In genomic region chr3:51700123-51700522, GRCm38 (mm10) we compare ENCODE assay signal across 8 mouse cellular contexts. TPM values are rescaled to one million over a fixed set of nuclear protein-coding genes. Genes with fewer than 3 reads are reported as not detected.
A peak's percentile ranks its signal among the peaks of the same experiment; 100 is the strongest.
DNase-seq lines count a peak whose midpoint lies in the region; ATAC-seq and TF ChIP-seq lines count a peak whose summit lies in the region.

No protein-coding gene starts in this region.

- no peaks in the 10 kb centered on the region for H3K27me3 ChIP-seq in kidney, postnatal 0 days (ENCODE audit: insufficient read depth, low read length)
- H3K27me3 ChIP-seq in forebrain, embryonic 13.5 days = no peaks in the 10 kb centered on the region
- H3K27me3 ChIP-seq in intestine, embryonic 16.5 days (replicated peaks; ENCODE audit: control insufficient read depth, insufficient read depth, low read length) = no peaks in the 10 kb centered on the region
- no peaks in the 10 kb centered on the region for H3K27me3 ChIP-seq in neural tube, embryonic 13.5 days
- no peaks in the 10 kb centered on the region for H3K27me3 ChIP-seq in cerebellum, adult 2 months (ENCODE audit: control insufficient read depth, insufficient read depth, low read length)

- DNase-seq in kidney, postnatal 0 days (ENCODE audit: low spot score) = no peak
- DNase-seq in kidney, adult 11 months = no peak
- DNase-seq in embryo, embryonic 10.5 days (ENCODE audit: low spot score) = no peak
- DNase-seq in urinary bladder, adult 18-20 months (ENCODE audit: low spot score in 2 of 2) = no peak
- DNase-seq in cerebellum, adult 2 months = no peak

- TF ChIP-seq CTCF in kidney, postnatal 0 days (IDR thresholded peaks at IDR 0.05; ENCODE audit: low read depth) = no peak
- no peak for TF ChIP-seq CTCF in cerebellum, adult 2 months (IDR thresholded peaks at IDR 0.05; ENCODE audit: borderline replicate concordance, insufficient read depth, low read depth, low read length)

- H3K4me2 ChIP-seq in kidney, postnatal 0 days (ENCODE audit: low read length) = peak overlapping the region; percentile 74
- no peak overlapping the region for H3K4me2 ChIP-seq in forebrain, embryonic 13.5 days
- no peak overlapping the region for H3K4me2 ChIP-seq in intestine, embryonic 16.5 days (ENCODE audit: low read depth, low read length)
- peak overlapping the region; percentile 61 for H3K4me2 ChIP-seq in neural tube, embryonic 13.5 days

- H3K9me3 ChIP-seq in kidney, postnatal 0 days (replicated peaks; ENCODE audit: low read length) = no peaks in the 10 kb centered on the region
- H3K9me3 ChIP-seq in forebrain, embryonic 13.5 days (replicated peaks) = no peaks in the 10 kb centered on the region
- no peaks in the 10 kb centered on the region for H3K9me3 ChIP-seq in intestine, embryonic 16.5 days (ENCODE audit: control insufficient read depth, low read length)
- no peaks in the 10 kb centered on the region for H3K9me3 ChIP-seq in neural tube, embryonic 13.5 days

- peak overlapping the region; percentile 74; the same call in 1 of the 2 replicates for H3K27ac ChIP-seq in kidney, postnatal 0 days
- peak overlapping the region; percentile 96; the same call in 1 of the 2 replicates for H3K27ac ChIP-seq in forebrain, embryonic 13.5 days
- H3K27ac ChIP-seq in intestine, embryonic 16.5 days (ENCODE audit: low read length) = peak overlapping the region; percentile 8; the same call in 1 of the 2 replicates
- H3K27ac ChIP-seq in neural tube, embryonic 13.5 days (replicated peaks) = peak overlapping the region; percentile 97
- H3K27ac ChIP-seq in cerebellum, adult 2 months (ENCODE audit: insufficient read depth, low read length) = no peak overlapping the region

- WGBS in kidney, postnatal 0 days = 32% methylated on average over 4 of the region's 4 CpGs
- 88% methylated on average over 4 of the region's 4 CpGs for WGBS in forebrain, embryonic 13.5 days
- WGBS in intestine, embryonic 16.5 days = 40% methylated on average over 4 of the region's 4 CpGs
- 22% methylated on average over 4 of the region's 4 CpGs for WGBS in neural tube, embryonic 13.5 days
- WGBS in cerebellum, adult 2 months = 90% methylated on average over 4 of the region's 4 CpGs

- H3K4me1 ChIP-seq in kidney, postnatal 0 days (replicated peaks; ENCODE audit: insufficient read depth, low read length) = peaks cover 24% of the 10 kb centered on the region; the same call in 1 of the 2 replicates
- H3K4me1 ChIP-seq in forebrain, embryonic 13.5 days = peaks cover 35% of the 10 kb centered on the region
- H3K4me1 ChIP-seq in intestine, embryonic 16.5 days (ENCODE audit: control insufficient read depth, insufficient read depth, low read length) = peaks cover 22% of the 10 kb centered on the region
- H3K4me1 ChIP-seq in neural tube, embryonic 13.5 days (replicated peaks) = peaks cover 43% of the 10 kb centered on the region
- peaks cover 20% of the 10 kb centered on the region for H3K4me1 ChIP-seq in cerebellum, adult 2 months (ENCODE audit: control insufficient read depth, insufficient read depth, low read length)

- no peak for TF ChIP-seq POLR2A in cerebellum, adult 2 months (IDR thresholded peaks at IDR 0.05; ENCODE audit: borderline replicate concordance, insufficient read depth, low read length)

- no peak for ATAC-seq in kidney, postnatal 0 days (replicated peaks; ENCODE audit: low FRiP score, low read depth)
- no peak for ATAC-seq in forebrain, embryonic 13.5 days
- ATAC-seq in intestine, embryonic 16.5 days = peak; percentile 41; the same call in 1 of the 2 replicates
- ATAC-seq in neural tube, embryonic 13.5 days (ENCODE audit: low read depth) = no peak

- no peak overlapping the region for H3K4me3 ChIP-seq in kidney, postnatal 0 days (replicated peaks; ENCODE audit: low read depth, low read length)
- H3K4me3 ChIP-seq in forebrain, embryonic 13.5 days = no peak overlapping the region
- no peak overlapping the region for H3K4me3 ChIP-seq in intestine, embryonic 16.5 days (ENCODE audit: low read length)
- H3K4me3 ChIP-seq in neural tube, embryonic 13.5 days = no peak overlapping the region
- H3K4me3 ChIP-seq in cerebellum, adult 2 months (replicated peaks; ENCODE audit: insufficient read depth, low read depth, low read length) = no peak overlapping the region

- no peak overlapping the region for H3K9ac ChIP-seq in kidney, postnatal 0 days (ENCODE audit: low read depth, low read length)
- H3K9ac ChIP-seq in forebrain, embryonic 13.5 days = no peak overlapping the region
- no peak overlapping the region for H3K9ac ChIP-seq in intestine, embryonic 16.5 days (ENCODE audit: low read depth, low read length)
- peak overlapping the region; percentile 69; the same call in 1 of the 2 replicates for H3K9ac ChIP-seq in neural tube, embryonic 13.5 days

- 0 out of 2 replicates have a peak, but pooled peaks cover 5% of the 10 kb centered on the region for H3K36me3 ChIP-seq in kidney, postnatal 0 days (ENCODE audit: insufficient read depth, low read length)
- H3K36me3 ChIP-seq in forebrain, embryonic 13.5 days (ENCODE audit: poor library complexity, severe bottlenecking) = 0 out of 2 replicates have a peak, but pooled peaks cover 6% of the 10 kb centered on the region
- no peaks in the 10 kb centered on the region for H3K36me3 ChIP-seq in intestine, embryonic 16.5 days (ENCODE audit: control insufficient read depth, insufficient read depth, low read length)
- H3K36me3 ChIP-seq in neural tube, embryonic 13.5 days = peaks cover 9% of the 10 kb centered on the region; the same call in 1 of the 2 replicates

RNA-seq across cellular contexts. Expression of gene Mgst2, which starts 40.0 kb away (rescaled TPM):
- 1.6 and 1.8 TPM in 2 replicates for polyA plus RNA-seq in kidney, postnatal 0 days (2015; fragmentation: Nextera tagmentation; extraction: Ambion mirVana)
- 0.37 and 0.96 TPM in 2 replicates for polyA plus RNA-seq in forebrain, embryonic 13.5 days (2015; fragmentation: Nextera tagmentation; extraction: Ambion mirVana)
- 49.8 and 61.7 TPM in 2 replicates for polyA plus RNA-seq in intestine, embryonic 16.5 days (2015; fragmentation: Nextera tagmentation; extraction: Ambion mirVana)
- polyA plus RNA-seq in neural tube, embryonic 13.5 days (2015; fragmentation: Nextera tagmentation; extraction: Ambion mirVana) = 1.3 and 3.6 TPM in 2 replicates
- 0.17 and 0.34 TPM in 2 replicates for polyA plus RNA-seq in cerebellum, adult 2 months (2012; rRNA removed)

Comparison
In these comparisons a context has a peak if more than half of its experiments do, and no peak if none do; other contexts are left out.
1. H3K4me2 ChIP-seq: peak in kidney, postnatal 0 days (single experiment) and neural tube, embryonic 13.5 days (single experiment); none in forebrain, embryonic 13.5 days (single experiment) and intestine, embryonic 16.5 days (single experiment).
2. RNA of gene Mgst2, which starts 40.0 kb away (polyA plus RNA-seq): 49.8 to 61.7 TPM in intestine, embryonic 16.5 days; 1.6 to 1.8 TPM in kidney, postnatal 0 days, 1.3 to 3.6 TPM in neural tube, embryonic 13.5 days, 0.37 to 0.96 TPM in forebrain, embryonic 13.5 days and 0.17 to 0.34 TPM in cerebellum, adult 2 months; every median in the first group is over 10 times any median in the second.